Mouse (Mus musculus) liver, embryonic 14.5 days (tissue): ENCODE measurements around the gene Ncf2.

Experiments
- CTCF ChIP-seq: IDR thresholded peaks from 2 replicates; pipeline ENCODE4 v1.5.1; 2016; ENCODE audit warnings: antibody characterized with exemption, low read depth, control low read depth
- EP300 ChIP-seq: IDR thresholded peaks from 2 replicates; pipeline ENCODE4 v1.6.1; 2016; ENCODE audit warnings: antibody characterized with exemption, low read depth

GRCm38 (mm10) chr1:152820911-152821695 lies 21.1 kb downstream of the Ncf2 start:
- TF ChIP-seq EP300 (no peak), CTCF (no peak)
